In genomic region chr5:148402641-148403040, GRCm38 (mm10) we compare ENCODE assay signal across 22 mouse cellular contexts. TPM values are rescaled to one million over a fixed set of nuclear protein-coding genes. Genes with fewer than 3 reads are reported as not detected.
DNase-seq lines count a peak whose midpoint lies in the region; ATAC-seq lines count a peak whose summit lies in the region.
"Had no signal": no experiment of that assay in that cellular context is flagged by ENCODE, and none has a peak within 500 bp of the region (broad histone marks: within the 10 kb centered on the region; RNA-seq: fewer than 3 reads in every experiment).

No protein-coding gene starts in this region.

- peaks cover 22% of the 10 kb centered on the region for H3K27me3 ChIP-seq in embryonic facial prominence, embryonic 10.5 days (replicated peaks; ENCODE audit: low read depth, poor library complexity, severe bottlenecking)
- H3K27me3 ChIP-seq: embryonic facial prominence, embryonic 15.5 days; heart, embryonic 15.5 days; intestine, embryonic 15.5 days had no signal

- 59% methylated on average over 4 of the region's 4 CpGs for WGBS in embryonic facial prominence, embryonic 10.5 days

- peaks cover 26% of the 10 kb centered on the region for H3K4me1 ChIP-seq in embryonic facial prominence, embryonic 10.5 days

- intact Hi-C loops in heart, postnatal 10 days (cut with DNase I): loop anchor here (5.0 kb wide), 1 partner anchor 45 kb away; no protein-coding TSS in a partner anchor

- H3K27ac ChIP-seq in embryonic facial prominence, embryonic 10.5 days (replicated peaks): no peak overlapping the region
- H3K27ac ChIP-seq: embryonic facial prominence, embryonic 15.5 days; forebrain, embryonic 10.5 days; heart, adult 2 months; heart, embryonic 15.5 days; hindbrain, embryonic 10.5 days; hindbrain, embryonic 14.5 days; intestine, embryonic 15.5 days had no signal

- ATAC-seq in frontal cortex, adult (ENCODE audit: low TSS enrichment): peak; percentile 47; the same call in 1 of the 2 replicates
- ATAC-seq: CD4-positive, CD25-positive, alpha-beta regulatory T cell, adult 4 months; forebrain, embryonic 14.5 days; intestine, embryonic 15.5 days had no signal

- DNase-seq in adrenal gland, adult (ENCODE audit: inconsistent age in 2 of 2, low spot score in 1 of 2): peak; percentile 45 to 71
- no peak for DNase-seq in adrenal gland, adult 18-20 months (ENCODE audit: low spot score in 2 of 2)
- no peak for DNase-seq in frontal cortex, postnatal 10 days (ENCODE audit: low spot score in 2 of 2)
- peak; percentile 58 for DNase-seq in right cerebral cortex, adult 18-20 months
- DNase-seq in right cerebral cortex, postnatal 4 days: no peak
- DNase-seq in heart, postnatal 10 days: no peak
- no peak for DNase-seq in embryonic facial prominence, embryonic 10.5 days (ENCODE audit: low spot score)
- DNase-seq: B cell, adult 2 months; cerebellum, adult 2 months; cerebellum, postnatal 10 days; gastrocnemius, postnatal 10 days; heart, adult 2 months had no signal

- no peak overlapping the region for H3K4me3 ChIP-seq in embryonic facial prominence, embryonic 10.5 days
- H3K4me3 ChIP-seq: embryonic facial prominence, embryonic 15.5 days; erythroblast, embryonic 14.5 days; forebrain, embryonic 10.5 days; heart, adult 2 months; heart, embryonic 15.5 days; hindbrain, embryonic 10.5 days; intestine, embryonic 15.5 days had no signal

- H3K36me3 ChIP-seq in embryonic facial prominence, embryonic 10.5 days (replicated peaks): no peaks in the 10 kb centered on the region
- H3K36me3 ChIP-seq: embryonic facial prominence, embryonic 15.5 days; forebrain, embryonic 10.5 days; heart, embryonic 15.5 days; hindbrain, embryonic 10.5 days; intestine, embryonic 15.5 days had no signal

- H3K9me3 ChIP-seq in embryonic facial prominence, embryonic 10.5 days: no peaks in the 10 kb centered on the region
- H3K9me3 ChIP-seq: embryonic facial prominence, embryonic 15.5 days; intestine, embryonic 15.5 days had no signal

RNA-seq across cellular contexts. Expression of gene Slc7a1, which starts 2.9 kb away (rescaled TPM):
- total RNA-seq in adrenal gland, adult 18-20 months (2021): 10 to 100 TPM; 87.0 to 94.9 TPM
- total RNA-seq in heart, postnatal 10 days (2021): 10 to 100 TPM; 22.5 to 23.5 TPM
- 13.0 and 13.5 TPM in 2 replicates for polyA plus RNA-seq in embryonic facial prominence, embryonic 10.5 days (2016; fragmentation: Nextera tagmentation; extraction: Ambion mirVana)

Comparison
In these comparisons a context has a peak if more than half of its experiments do, and no peak if none do; other contexts are left out.
1. DNase-seq: peak in adrenal gland, adult (2 of 2) and right cerebral cortex, adult 18-20 months (single experiment); none in adrenal gland, adult 18-20 months (0 of 2), frontal cortex, postnatal 10 days (0 of 2), right cerebral cortex, postnatal 4 days (single experiment), heart, postnatal 10 days (0 of 2) and embryonic facial prominence, embryonic 10.5 days (single experiment).